Mouse (Mus musculus): ENCODE measurements at regions not wholly inside any gene's neighbourhood (a gene's known extent, or its start where the extent isn't known, plus 50 kb on each side); places are given as distances from the start of the nearest gene placed in this dataset.

DNA sequence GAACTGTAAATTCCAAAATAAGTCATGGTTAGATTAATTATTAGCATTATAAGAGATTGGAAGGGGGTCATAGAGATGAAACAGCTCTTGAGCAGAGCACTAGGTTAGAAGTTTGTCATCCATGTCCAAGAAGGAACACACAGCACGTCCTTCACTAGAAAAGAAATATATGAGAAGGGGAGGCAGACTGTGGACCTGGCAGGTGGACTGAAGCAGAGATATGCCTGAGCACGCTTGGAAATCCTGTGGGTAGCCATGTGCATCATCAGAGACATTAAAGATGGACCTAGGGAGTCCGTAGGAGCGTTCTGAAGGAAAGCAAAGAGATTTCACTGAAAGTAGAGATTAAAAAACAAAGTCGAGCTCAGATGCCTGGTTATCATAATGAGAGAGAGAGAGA lies 343.9 kb upstream of the Rgma start:
- no peak for TF ChIP-seq CTCF (IDR thresholded peaks at IDR 0.05; ENCODE audit: insufficient read depth, low read depth, low read length)
- no peak for TF ChIP-seq POLR2A (IDR thresholded peaks at IDR 0.05; ENCODE audit: insufficient read depth, low read depth, low read length)
- 93% methylated on average over 5 of the region's 5 CpGs for WGBS
- H3K4me1 ChIP-seq (ENCODE audit: control insufficient read depth, insufficient read depth, low read length): no peaks in the 10 kb centered on the region
- no peak overlapping the region for H3K4me3 ChIP-seq (ENCODE audit: insufficient read depth, low read depth, low read length)
- no peak overlapping the region for H3K27ac ChIP-seq (ENCODE audit: insufficient read depth, low read depth, low read length)

DNA sequence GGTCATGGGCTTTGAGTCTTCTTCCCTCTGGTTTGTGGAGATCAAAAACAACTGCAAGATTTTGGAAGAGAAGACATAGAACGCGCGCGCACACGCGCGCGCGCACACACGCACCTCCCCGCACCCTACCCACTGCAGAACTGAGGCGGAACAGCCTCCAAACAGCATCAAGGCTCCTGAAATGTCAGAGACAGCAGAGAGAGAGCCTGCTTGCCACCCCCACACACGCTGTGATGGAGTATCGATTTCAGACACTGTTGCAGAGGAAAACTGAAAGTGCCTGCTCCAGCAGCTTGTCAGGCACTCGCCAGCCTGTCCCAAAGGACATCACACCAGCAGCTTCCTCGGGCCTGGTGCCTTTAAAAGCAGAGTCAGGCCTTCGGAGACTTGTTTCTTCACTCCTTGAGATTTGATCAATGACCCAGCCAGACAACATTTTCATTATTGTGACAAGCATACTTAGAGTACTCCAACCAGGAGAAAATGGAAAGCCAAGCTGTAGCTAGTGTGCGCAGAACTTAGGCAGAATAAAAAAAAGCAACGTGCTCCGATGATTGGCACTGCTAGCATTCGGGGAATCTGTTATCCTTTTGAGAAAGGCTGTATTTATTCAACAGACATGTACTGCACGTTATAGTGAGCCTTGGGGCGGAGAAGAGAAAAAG lies 342.9 kb upstream of the Rgma start:
- Histone ChIP-seq H3K4me3 (ENCODE audit: insufficient read depth, low read depth, low read length) (no peak overlapping the region), H3K4me1 (ENCODE audit: control insufficient read depth, insufficient read depth, low read length) (no peaks in the 10 kb centered on the region), H3K27ac (ENCODE audit: insufficient read depth, low read depth, low read length) (no peak overlapping the region)
- 87% methylated on average over 23 of the region's 23 CpGs for WGBS
- TF ChIP-seq CTCF (IDR thresholded peaks at IDR 0.05; ENCODE audit: insufficient read depth, low read depth, low read length): no peak
- no peak for TF ChIP-seq POLR2A (IDR thresholded peaks at IDR 0.05; ENCODE audit: insufficient read depth, low read depth, low read length)

DNA sequence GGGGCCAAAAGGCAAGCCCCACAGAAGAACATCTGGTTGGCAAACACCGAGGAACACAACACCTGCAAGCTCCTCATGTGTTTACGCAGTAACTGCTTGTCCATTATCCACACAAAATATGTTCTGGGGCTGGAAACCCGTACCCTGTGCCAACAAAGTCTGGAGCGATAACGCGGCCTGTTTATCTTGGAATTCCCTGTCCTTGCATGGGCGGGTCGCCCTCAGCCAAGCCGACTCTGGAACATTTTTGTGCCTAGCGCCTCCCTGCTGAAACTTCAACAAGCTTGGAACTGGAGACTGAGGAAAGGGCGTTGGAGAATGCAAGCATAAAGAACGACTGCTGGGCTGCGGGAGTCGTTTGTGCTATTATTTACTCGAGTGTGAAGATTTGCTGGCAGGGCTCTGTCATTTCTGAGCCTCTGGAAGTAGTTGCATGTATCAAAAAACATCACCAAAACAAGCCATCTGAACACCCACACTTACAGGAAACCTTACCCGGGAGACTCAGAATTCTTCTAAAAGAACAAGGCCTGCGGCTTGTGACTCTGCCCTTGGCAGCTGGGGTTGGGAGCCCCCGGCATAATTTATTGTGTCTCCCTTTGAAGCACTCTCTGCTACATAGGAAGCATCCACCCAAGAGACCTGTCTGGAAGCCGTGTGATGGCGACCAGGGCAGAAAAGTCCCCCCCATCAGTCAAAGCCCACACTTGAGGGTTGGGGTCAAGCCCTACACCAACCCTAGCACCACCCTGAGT lies 338.3 kb upstream of the Rgma start:
- H3K27ac ChIP-seq (ENCODE audit: insufficient read depth, low read depth, low read length): no peak overlapping the region
- 41% methylated on average over 20 of the region's 20 CpGs for WGBS
- TF ChIP-seq CTCF (IDR thresholded peaks at IDR 0.05; ENCODE audit: insufficient read depth, low read depth, low read length) (no peak), POLR2A (IDR thresholded peaks at IDR 0.05; ENCODE audit: insufficient read depth, low read depth, low read length) (no peak)
- no peaks in the 10 kb centered on the region for H3K4me1 ChIP-seq (ENCODE audit: control insufficient read depth, insufficient read depth, low read length)
- no peak overlapping the region for H3K4me3 ChIP-seq (ENCODE audit: insufficient read depth, low read depth, low read length)

DNA sequence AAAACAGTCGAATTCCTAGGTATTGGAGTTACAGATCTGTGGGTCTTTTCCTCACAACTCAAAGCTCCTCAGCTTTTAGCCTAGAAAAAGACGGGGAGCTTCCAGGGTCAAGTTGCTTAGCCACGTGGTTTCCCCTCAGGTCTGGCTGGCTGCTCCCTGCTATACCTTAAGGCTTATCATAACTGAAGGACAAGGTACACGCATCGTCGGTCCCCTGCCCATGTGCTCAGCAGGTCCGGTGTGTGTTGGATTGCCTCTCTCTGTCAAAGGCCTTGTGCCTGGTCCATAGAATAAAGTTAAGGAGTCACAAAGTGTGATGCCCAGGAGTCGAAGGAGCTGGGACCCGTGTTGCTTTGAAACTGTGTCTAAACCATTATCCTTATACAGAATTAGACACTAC lies 337.7 kb upstream of the Rgma start:
- 92% methylated on average over 9 of the region's 9 CpGs for WGBS
- H3K4me1 ChIP-seq (ENCODE audit: control insufficient read depth, insufficient read depth, low read length): no peaks in the 10 kb centered on the region
- TF ChIP-seq CTCF (IDR thresholded peaks at IDR 0.05; ENCODE audit: insufficient read depth, low read depth, low read length): no peak
- TF ChIP-seq POLR2A (IDR thresholded peaks at IDR 0.05; ENCODE audit: insufficient read depth, low read depth, low read length): no peak
- H3K27ac ChIP-seq (ENCODE audit: insufficient read depth, low read depth, low read length): no peak overlapping the region
- no peak overlapping the region for H3K4me3 ChIP-seq (ENCODE audit: insufficient read depth, low read depth, low read length)

DNA sequence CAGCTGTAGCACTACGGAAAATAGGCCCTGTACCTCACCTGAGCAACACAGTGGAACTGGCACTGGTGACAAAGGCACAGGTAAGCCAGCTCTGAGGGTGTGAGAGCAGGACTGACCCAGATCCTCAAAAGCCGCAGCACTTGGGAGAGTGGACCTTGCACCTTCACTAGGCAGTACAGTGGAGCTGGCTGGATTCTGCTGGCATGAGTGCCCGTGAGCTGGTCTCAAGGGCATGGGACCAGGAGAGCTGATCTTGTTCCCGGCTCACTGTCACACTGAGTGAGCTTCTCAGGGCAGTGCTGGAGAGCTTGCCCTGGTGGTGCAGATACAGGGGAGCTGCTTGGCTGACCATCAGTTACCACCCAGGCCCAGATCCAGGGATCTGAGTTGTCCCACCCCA lies 335.4 kb upstream of the Rgma start:
- 93% methylated on average over 4 of the region's 4 CpGs for WGBS
- Histone ChIP-seq H3K4me3 (ENCODE audit: insufficient read depth, low read depth, low read length) (no peak overlapping the region), H3K4me1 (ENCODE audit: control insufficient read depth, insufficient read depth, low read length) (no peaks in the 10 kb centered on the region), H3K27ac (ENCODE audit: insufficient read depth, low read depth, low read length) (no peak overlapping the region)
- no peak for TF ChIP-seq CTCF (IDR thresholded peaks at IDR 0.05; ENCODE audit: insufficient read depth, low read depth, low read length)
- TF ChIP-seq POLR2A (IDR thresholded peaks at IDR 0.05; ENCODE audit: insufficient read depth, low read depth, low read length): no peak

DNA sequence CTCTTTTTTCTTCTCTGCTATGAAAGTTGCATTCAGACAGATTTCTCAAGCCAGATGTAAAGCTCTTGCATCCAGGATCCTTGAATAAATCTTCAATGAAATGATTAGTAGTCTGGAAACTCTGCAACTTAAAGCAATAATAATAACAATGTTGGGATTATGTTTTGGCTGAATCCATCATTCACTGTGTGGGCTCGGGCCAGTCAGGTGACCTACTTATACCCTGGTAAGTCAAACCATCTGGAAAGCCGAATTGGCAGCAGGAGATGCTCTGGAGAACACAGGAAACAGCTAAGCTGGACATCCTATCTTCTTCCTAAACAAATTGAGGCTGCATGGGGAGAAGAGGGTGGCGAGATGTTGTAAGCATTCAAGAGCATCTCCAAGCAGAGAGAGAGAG lies 331.0 kb upstream of the Rgma start:
- Histone ChIP-seq H3K4me1 (ENCODE audit: control insufficient read depth, insufficient read depth, low read length) (no peaks in the 10 kb centered on the region), H3K27ac (ENCODE audit: insufficient read depth, low read depth, low read length) (no peak overlapping the region), H3K4me3 (ENCODE audit: insufficient read depth, low read depth, low read length) (no peak overlapping the region)
- TF ChIP-seq CTCF (IDR thresholded peaks at IDR 0.05; ENCODE audit: insufficient read depth, low read depth, low read length) (no peak), POLR2A (IDR thresholded peaks at IDR 0.05; ENCODE audit: insufficient read depth, low read depth, low read length) (no peak)
- WGBS: 78% methylated on average over 3 of the region's 3 CpGs

DNA sequence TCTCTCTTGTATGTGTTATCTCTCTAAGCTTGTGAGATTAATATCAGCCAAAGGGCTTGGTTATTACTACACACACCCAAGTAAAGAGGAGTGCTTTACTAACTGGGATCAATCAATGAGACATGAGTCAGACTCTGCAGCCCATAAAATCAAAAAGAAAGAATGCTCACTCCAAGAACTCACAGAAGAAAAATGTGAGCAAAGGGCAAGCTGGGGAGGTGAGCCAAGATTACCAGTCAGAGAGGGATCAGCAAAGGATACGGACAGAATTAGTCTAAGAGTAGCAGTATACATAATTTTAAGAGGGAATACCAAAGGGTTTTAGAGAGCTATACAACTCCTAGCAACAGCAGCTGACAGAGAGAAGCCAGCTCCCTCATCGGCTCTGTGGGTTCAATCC lies 319.4 kb upstream of the Rgma start:
- TF ChIP-seq CTCF (IDR thresholded peaks at IDR 0.05; ENCODE audit: insufficient read depth, low read depth, low read length) (no peak), POLR2A (IDR thresholded peaks at IDR 0.05; ENCODE audit: insufficient read depth, low read depth, low read length) (no peak)
- 88% methylated on average over 2 of the region's 2 CpGs for WGBS
- no peaks in the 10 kb centered on the region for H3K4me1 ChIP-seq (ENCODE audit: control insufficient read depth, insufficient read depth, low read length)
- H3K4me3 ChIP-seq (ENCODE audit: insufficient read depth, low read depth, low read length): no peak overlapping the region
- no peak overlapping the region for H3K27ac ChIP-seq (ENCODE audit: insufficient read depth, low read depth, low read length)

DNA sequence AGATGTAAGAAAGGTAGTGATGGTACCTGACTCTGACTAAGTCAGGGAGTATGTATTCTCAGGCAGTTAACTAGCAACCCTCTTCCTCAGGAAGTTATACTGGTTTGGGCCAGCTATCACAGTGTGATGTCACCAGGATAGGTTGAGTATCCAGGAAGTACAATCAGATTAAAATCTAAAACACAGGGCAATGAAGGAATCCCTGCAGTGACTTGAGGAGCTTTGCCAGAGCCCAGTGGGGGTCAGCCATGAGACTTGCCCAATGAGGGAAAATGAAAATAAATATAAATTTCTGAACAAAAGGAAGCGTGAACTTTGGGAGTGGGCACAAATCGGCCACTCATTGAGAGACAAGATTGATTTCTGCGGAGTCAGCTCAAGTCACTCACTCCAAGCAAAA lies 311.8 kb upstream of the Rgma start:
- 79% methylated on average over 3 of the region's 3 CpGs for WGBS
- Histone ChIP-seq H3K4me3 (ENCODE audit: insufficient read depth, low read depth, low read length) (no peak overlapping the region), H3K4me1 (ENCODE audit: control insufficient read depth, insufficient read depth, low read length) (no peaks in the 10 kb centered on the region), H3K27ac (ENCODE audit: insufficient read depth, low read depth, low read length) (no peak overlapping the region)
- TF ChIP-seq CTCF (IDR thresholded peaks at IDR 0.05; ENCODE audit: insufficient read depth, low read depth, low read length): no peak
- TF ChIP-seq POLR2A (IDR thresholded peaks at IDR 0.05; ENCODE audit: insufficient read depth, low read depth, low read length): no peak

DNA sequence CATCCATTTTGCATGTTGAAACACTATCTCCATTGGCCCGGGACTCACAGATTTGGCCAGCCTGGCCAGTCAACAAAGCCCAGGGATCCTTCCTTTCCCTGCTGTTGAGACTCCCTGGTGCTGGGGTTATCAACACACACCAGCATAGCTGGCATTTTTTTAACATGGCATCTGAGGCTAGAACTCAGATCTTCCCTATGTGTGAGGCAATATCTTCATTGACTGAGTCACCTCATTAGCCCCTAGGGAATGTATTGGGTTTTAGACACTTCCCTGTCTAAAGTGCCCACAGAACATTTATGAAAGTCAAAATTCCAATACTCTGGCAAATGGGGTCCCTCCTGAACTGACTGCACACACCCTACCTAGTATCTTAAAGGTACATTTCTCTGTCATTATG lies 306.8 kb upstream of the Rgma start:
- TF ChIP-seq CTCF (IDR thresholded peaks at IDR 0.05; ENCODE audit: insufficient read depth, low read depth, low read length): no peak
- 100% methylated on average over 1 of the region's 1 CpGs for WGBS

More for the DNA sequence above, 306.8 kb upstream of the Rgma start:
- Histone ChIP-seq H3K4me3 (ENCODE audit: insufficient read depth, low read depth, low read length) (no peak overlapping the region), H3K4me1 (ENCODE audit: control insufficient read depth, insufficient read depth, low read length) (no peaks in the 10 kb centered on the region), H3K27ac (ENCODE audit: insufficient read depth, low read depth, low read length) (no peak overlapping the region)
